Mouse (Mus musculus) heart, adult 8-10 months (tissue): ENCODE measurements around the gene Nkapd1. TPM values are rescaled to one million over a fixed set of nuclear protein-coding genes. Genes with fewer than 3 reads are reported as not detected.

ENCODE experiments used
- DNase-seq: peaks from one replicate; pipeline ENCODE4 v3.0.0; 2022; ENCODE audit warnings: low spot score
- total RNA-seq, 4 experiments: library from RNA; stranded (reverse); gene quantifications; 2 replicates each; pipeline ENCODE4 v1.2.4; 2022

The Nkapd1 gene
- total RNA-seq, 4 experiments from 2014 or later, result 10.7 to 13.4 (median 11.9) TPM

- DNase-seq, result no peak
Measured at GRCm38 (mm10) chr9:50602055-50602845, 15.0 kb downstream of the Nkapd1 start.

DNA sequence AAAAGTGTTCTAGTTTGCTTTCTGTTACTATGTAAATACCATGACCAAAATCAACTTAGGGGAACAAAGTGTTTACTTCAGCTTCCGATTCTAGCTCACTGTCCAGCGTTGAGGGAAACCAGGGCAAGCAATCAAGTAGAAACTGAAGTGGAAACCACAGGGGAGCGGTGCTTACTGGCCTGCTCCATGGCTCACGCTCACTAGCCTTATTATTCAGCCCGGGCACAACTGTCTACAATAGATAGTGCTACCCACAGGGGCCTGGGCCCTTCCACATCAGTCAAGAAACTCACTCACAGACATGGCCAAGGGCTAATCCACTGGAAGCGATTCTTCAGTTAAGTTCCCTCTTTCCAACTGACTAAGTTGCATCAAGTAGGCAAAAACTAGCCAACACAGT is 15.7 kb downstream of the Nkapd1 start:
- DNase-seq, result no peak

- no peak for DNase-seq
Measured at GRCm38 (mm10) chr9:50596973-50597372, 20.3 kb downstream of the Nkapd1 start.

DNA sequence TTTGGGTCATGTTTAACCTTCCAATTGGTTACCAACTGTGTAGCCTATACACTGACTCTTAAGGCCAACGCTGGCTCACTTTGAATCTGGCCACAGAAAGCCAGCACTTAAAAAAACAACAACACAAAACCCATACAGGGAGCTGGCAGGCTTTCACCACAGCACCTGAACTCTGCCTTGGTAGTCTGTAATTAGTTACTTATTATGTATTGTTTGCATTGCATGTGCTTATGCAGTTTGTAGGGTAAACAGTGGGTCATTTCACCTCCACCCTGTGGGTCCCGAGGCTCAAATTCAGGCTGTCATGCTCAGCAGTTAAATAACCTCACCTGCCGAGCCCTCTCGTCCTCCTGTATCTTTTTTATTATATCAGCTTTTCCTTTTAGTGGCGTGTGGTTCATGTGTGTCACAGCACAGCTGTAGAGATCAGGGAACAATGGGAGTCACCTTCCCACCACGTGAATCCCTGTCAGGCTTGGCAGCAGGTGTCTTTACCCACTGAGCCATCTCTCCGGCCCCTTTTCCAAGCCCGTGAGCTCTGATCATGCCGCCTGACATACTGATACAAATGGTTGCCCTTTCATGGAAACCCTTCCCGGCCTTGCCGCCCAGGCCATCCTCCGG is 22.4 kb downstream of the Nkapd1 start:
- no peak for DNase-seq

- DNase-seq, result no peak
Measured at GRCm38 (mm10) chr9:50593544-50593943, 23.7 kb downstream of the Nkapd1 start.

DNA sequence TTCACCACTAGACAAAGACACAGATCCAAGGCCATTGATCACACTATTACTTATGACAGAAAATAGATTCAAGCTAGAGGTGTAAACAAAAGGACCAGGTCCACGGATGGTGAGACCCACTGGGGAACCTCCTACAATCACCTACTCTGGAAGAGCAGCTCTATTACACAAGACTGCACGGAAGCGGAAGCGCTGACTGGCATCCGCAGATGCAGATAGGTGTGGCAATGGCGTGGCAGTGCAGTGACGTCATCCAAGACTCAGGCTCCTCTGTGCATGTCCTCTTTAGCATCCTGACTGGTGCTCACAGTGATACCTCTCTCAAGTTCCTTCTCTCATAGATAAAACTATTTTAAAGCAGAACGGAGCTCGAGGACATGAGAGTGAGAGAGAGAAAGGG is 24.3 kb downstream of the Nkapd1 start:
- no peak for DNase-seq

DNA sequence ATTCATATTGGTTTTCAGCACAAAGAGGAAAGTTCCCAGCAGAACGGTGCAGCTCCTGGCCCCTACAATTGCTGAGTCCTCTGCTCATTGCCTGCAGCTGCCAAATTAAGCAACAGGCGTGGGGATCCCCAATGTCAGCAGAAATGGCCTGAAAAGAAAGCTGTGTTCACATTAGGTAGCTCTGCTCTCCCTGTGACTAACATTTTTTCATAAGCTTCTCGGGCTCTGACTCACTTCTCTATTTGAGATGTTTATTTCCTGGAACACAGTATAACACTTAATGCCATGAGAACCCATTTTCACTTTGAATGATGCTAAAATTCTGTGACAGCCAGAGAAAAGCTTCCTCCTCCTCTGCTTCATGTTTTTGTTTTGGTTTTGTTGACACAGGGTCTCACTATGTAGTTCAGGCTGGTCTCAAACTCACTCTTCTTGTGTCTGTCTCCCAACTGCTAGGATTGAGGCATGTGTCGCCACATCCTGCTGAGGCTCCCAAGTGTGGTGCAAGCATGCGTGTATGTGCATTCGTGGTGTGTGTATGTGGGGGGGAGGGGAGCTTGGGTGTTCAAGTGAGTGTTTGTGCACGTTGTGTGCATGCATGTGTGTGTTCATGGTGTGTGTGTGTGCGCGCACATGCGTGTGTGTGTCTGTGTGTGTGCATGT is 26.3 kb downstream of the Nkapd1 start:
- no peak for DNase-seq

DNA sequence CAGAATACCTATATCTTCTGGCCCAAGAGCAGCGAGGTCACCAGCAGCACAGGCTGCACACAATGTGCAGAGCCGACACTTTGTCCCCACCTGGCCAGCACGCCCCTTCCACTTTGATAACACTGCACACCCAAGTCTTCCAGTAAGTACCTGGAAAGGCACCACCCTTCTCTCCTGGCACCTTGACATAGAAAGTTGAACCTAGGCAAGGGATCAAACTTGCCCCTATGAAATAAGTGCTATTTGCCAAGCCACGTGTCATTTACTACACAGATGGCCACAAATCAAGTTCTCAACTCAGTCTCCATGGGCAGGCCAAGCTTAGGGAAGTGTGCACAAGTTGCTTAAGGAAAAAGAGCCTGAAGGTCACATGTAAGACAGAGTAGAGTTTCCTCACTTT is 30.3 kb downstream of the Nkapd1 start:
- DNase-seq, result no peak

DNA sequence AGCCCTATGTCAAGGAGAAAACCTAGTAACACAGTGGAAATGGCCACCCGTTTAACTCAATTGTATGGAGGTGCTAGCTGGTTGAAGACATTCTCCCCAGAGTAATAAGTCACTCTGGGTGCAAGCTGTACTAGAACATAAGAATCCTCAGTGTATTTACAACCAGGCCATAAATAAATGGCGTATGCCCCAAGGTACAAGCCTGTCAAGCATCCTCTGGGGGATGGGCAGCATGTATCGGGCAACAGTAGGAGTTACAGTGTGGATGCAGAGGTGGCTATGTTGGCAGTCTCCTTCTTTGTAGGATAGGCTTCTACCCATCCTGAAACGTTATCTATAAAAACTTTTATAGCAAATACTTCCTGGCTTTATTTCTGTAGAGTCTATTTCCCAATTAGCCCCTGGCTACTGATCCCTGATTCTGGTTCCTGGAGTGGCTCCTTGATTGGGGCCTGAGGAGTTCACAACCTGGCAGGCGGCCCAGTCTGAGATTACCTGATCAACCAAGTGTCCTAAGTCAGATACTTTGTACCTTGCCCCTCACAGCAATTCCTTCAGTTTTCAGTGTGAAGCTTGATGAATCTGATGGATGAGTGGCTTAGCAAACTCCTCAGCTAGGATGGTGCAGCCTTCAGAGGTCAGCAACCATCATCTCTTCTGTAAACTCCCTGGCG is 32.0 kb downstream of the Nkapd1 start:
- no peak for DNase-seq

GRCm38 (mm10) chr9:50580370-50580769 is 36.9 kb downstream of the Nkapd1 start:
- no peak for DNase-seq

- no peak for DNase-seq
Measured at GRCm38 (mm10) chr9:50569599-50570525, 47.4 kb downstream of the Nkapd1 start.

- DNase-seq, result no peak
Measured at GRCm38 (mm10) chr9:50567881-50568280, 49.4 kb downstream of the Nkapd1 start.

DNA sequence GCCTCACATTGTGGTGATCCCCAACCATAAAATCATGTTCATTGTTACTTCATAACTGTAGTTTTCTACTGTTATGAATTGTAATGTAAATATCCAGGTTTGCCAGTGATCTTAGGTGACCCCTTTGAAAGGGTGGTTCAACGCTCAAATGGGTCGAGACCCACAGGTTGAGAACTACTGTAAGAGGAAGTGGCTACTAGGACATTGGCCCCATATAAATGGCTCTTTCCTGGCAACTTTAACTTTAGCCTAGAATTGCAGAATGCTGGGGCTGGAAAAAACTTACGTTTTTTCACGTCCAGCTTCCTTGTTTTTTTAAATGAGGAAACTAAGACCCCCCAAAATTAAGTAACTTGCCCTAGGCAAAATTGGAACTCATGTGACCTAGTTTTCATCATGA is 49.9 kb downstream of the Nkapd1 start:
- DNase-seq, result no peak

- DNase-seq, result no peak
Measured at GRCm38 (mm10) chr9:50565940-50566339, 51.3 kb downstream of the Nkapd1 start.

- DNase-seq, result peak; percentile 15
Measured at GRCm38 (mm10) chr9:50565173-50565572, 52.1 kb downstream of the Nkapd1 start.

DNA sequence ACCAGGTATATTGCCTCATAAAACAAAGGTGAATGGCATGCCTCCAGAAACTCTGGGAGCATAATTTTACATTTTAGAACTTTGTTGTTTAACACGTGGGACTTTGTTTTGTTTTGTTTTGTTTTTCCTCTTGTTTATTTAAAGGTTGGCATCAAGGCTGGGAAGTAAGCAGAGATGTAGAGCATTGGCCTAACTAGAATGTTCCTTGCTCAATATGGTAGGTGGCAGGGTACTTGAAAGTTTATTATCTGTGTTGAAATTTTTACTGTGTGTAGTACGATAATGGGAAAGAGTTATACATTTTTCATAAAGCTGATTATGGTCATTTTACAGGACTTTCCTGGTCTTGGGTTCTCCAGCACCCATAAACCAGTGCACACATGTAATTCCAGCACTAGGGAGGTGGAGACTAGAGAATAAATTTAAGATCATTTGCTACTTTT is 55.3 kb downstream of the Nkapd1 start:
- DNase-seq, result no peak

GRCm38 (mm10) chr9:50561145-50561917 is 55.9 kb downstream of the Nkapd1 start, which contains the start of gene Tex12:
TSS of gene Tex12 (minus strand) at chr9:50561325.
- DNase-seq, result no peak
